Mouse (Mus musculus) MEL (cell line): ENCODE data around the gene Otos. TPM values are rescaled to one million over a fixed set of nuclear protein-coding genes. Genes with fewer than 3 reads are reported as not detected.

Source experiments
- DNase-seq: peaks from one replicate; pipeline ENCODE4 v3.0.0; 2011; ENCODE audit warnings: low read depth, low spot score
- H3K27ac ChIP-seq: 2 replicates; pipeline ENCODE4 v1.5.1; 2012; ENCODE audit warnings: low read depth, mild to moderate bottlenecking, control low read depth, low read length, moderate library complexity; ENCODE audit not compliant: control insufficient read depth
- H3K27me3 ChIP-seq, 2 experiments: fragments of 150-350 bp in 1 of 2; sonication (generic) in 1 of 2; 2 replicates each; pipeline ENCODE4 v1.6.1; 2012; ENCODE audit warnings: low read length in 2 of 2, mild to moderate bottlenecking in 2 of 2, improper control_type of control experiment in 1 of 2, moderate library complexity in 1 of 2; ENCODE audit not compliant: insufficient read depth in 2 of 2, control insufficient read depth in 1 of 2
- H3K36me3 ChIP-seq, 2 experiments: 2 replicates each; pipeline ENCODE4 v1.6.1; 2012 to 2014; ENCODE audit warnings: low read length in 2 of 2, improper control_type of control experiment in 1 of 2, inconsistent platforms in 1 of 2, mild to moderate bottlenecking in 1 of 2; ENCODE audit not compliant: insufficient read depth in 2 of 2, control insufficient read depth in 1 of 2
- H3K4me1 ChIP-seq, 2 experiments: fragments of 150-350 bp in 1 of 2; sonication (generic) in 1 of 2; 2 replicates each; pipeline ENCODE4 v1.6.1; 2012; ENCODE audit warnings: low read length in 2 of 2, improper control_type of control experiment in 1 of 2, mild to moderate bottlenecking in 1 of 2; ENCODE audit not compliant: insufficient read depth in 2 of 2, control insufficient read depth in 1 of 2
- H3K4me3 ChIP-seq, 2 experiments: fragments of 150-350 bp in 1 of 2; sonication (generic) in 1 of 2; 2 replicates each; pipeline ENCODE4 v1.5.1; 2012; ENCODE audit warnings: low read depth in 2 of 2, low read length in 2 of 2, mild to moderate bottlenecking in 2 of 2, moderate library complexity in 2 of 2, control low read depth in 1 of 2, improper control_type of control experiment in 1 of 2; ENCODE audit not compliant: control insufficient read depth in 1 of 2, insufficient read depth in 1 of 2
- H3K79me2 ChIP-seq: 2 replicates; pipeline ENCODE4 v1.6.1; 2012; ENCODE audit warnings: mild to moderate bottlenecking, low read length, moderate library complexity; ENCODE audit not compliant: control insufficient read depth, poor library complexity, insufficient read depth
- H3K9ac ChIP-seq: 2 replicates; pipeline ENCODE4 v1.6.1; 2012; ENCODE audit warnings: low read depth, mild to moderate bottlenecking, control low read depth, low read length, moderate library complexity; ENCODE audit not compliant: control insufficient read depth, poor library complexity, severe bottlenecking
- H3K9me3 ChIP-seq: fragments of 150-350 bp; sonication (generic); replicated peaks from 2 replicates; pipeline ENCODE4 v1.6.1; 2012; ENCODE audit warnings: mild to moderate bottlenecking, low read length, improper control_type of control experiment, moderate library complexity; ENCODE audit not compliant: insufficient read depth
- BHLHE40 ChIP-seq: IDR thresholded peaks from 2 replicates; pipeline ENCODE4 v1.6.1; 2012; ENCODE audit warnings: low read depth, mild to moderate bottlenecking, inconsistent platforms, low read length, improper control_type of control experiment, borderline replicate concordance
- CHD1 ChIP-seq: IDR thresholded peaks from 2 replicates; pipeline ENCODE4 v1.6.1; 2012; ENCODE audit warnings: low read depth, mild to moderate bottlenecking, inconsistent platforms, low read length, improper control_type of control experiment
- CHD2 ChIP-seq: IDR thresholded peaks from 2 replicates; pipeline ENCODE4 v1.6.1; 2011; ENCODE audit warnings: low read length, improper control_type of control experiment
- CTCF ChIP-seq, 3 experiments: IDR thresholded peaks in 2 of 3; conservative IDR thresholded peaks in 1 of 3; 2 replicates each; pipeline ENCODE4 v1.5.1; 2011 to 2012; ENCODE audit warnings: low read length in 3 of 3, low read depth in 2 of 3, mild to moderate bottlenecking in 2 of 3, improper control_type of control experiment in 1 of 3, inconsistent platforms in 1 of 3, mixed read lengths in 1 of 3, moderate library complexity in 1 of 3; ENCODE audit not compliant: control insufficient read depth in 1 of 3, insufficient read depth in 1 of 3, poor library complexity in 1 of 3, severe bottlenecking in 1 of 3
- E2F4 ChIP-seq: IDR thresholded peaks from 2 replicates; pipeline ENCODE4 v1.6.1; 2011; ENCODE audit warnings: low read depth, low read length, improper control_type of control experiment, borderline replicate concordance
- ELF1 ChIP-seq: IDR thresholded peaks from 2 replicates; pipeline ENCODE4 v1.6.1; 2014; ENCODE audit warnings: low read depth, mild to moderate bottlenecking, inconsistent platforms, low read length, improper control_type of control experiment, moderate library complexity
- ETS1 ChIP-seq: IDR thresholded peaks from 2 replicates; pipeline ENCODE4 v1.6.1; 2012; ENCODE audit warnings: low read depth, mild to moderate bottlenecking, inconsistent platforms, low read length, improper control_type of control experiment, moderate library complexity
- GABPA ChIP-seq: IDR thresholded peaks from 2 replicates; pipeline ENCODE4 v1.6.1; 2012; ENCODE audit warnings: low read depth, mild to moderate bottlenecking, inconsistent platforms, low read length, improper control_type of control experiment, moderate library complexity
- HCFC1 ChIP-seq: IDR thresholded peaks from 2 replicates; pipeline ENCODE4 v1.6.1; 2012; ENCODE audit warnings: low read depth, mild to moderate bottlenecking, inconsistent platforms, low read length, improper control_type of control experiment, moderate library complexity
- MAFK ChIP-seq: IDR thresholded peaks from 2 replicates; pipeline ENCODE4 v1.6.1; 2011; ENCODE audit warnings: low read depth, mild to moderate bottlenecking, low read length, improper control_type of control experiment, borderline replicate concordance
- MAZ ChIP-seq: IDR thresholded peaks from 2 replicates; pipeline ENCODE4 v1.6.1; 2012; ENCODE audit warnings: low read depth, mild to moderate bottlenecking, inconsistent platforms, low read length, improper control_type of control experiment
- MXI1 ChIP-seq: IDR thresholded peaks from 2 replicates; pipeline ENCODE4 v1.6.1; 2011; ENCODE audit warnings: mild to moderate bottlenecking, low read depth, low read length, improper control_type of control experiment
- MYB ChIP-seq: IDR thresholded peaks from 2 replicates; pipeline ENCODE4 v1.6.1; 2011; ENCODE audit warnings: mild to moderate bottlenecking, low read depth, low read length, improper control_type of control experiment
- POLR2AphosphoS5 ChIP-seq: IDR thresholded peaks from 2 replicates; pipeline ENCODE4 v1.6.1; 2012; ENCODE audit warnings: low read depth, borderline replicate concordance, mild to moderate bottlenecking, inconsistent platforms, low read length, moderate library complexity, mixed read lengths
- RCOR1 ChIP-seq: IDR thresholded peaks from 2 replicates; pipeline ENCODE4 v1.6.1; 2012; ENCODE audit warnings: low read depth, mild to moderate bottlenecking, inconsistent platforms, low read length, improper control_type of control experiment
- SMC3 ChIP-seq: IDR thresholded peaks from 2 replicates; pipeline ENCODE4 v1.6.1; 2011; ENCODE audit warnings: low read depth, low read length, improper control_type of control experiment
- TBP ChIP-seq: IDR thresholded peaks from 2 replicates; pipeline ENCODE4 v1.8.0; 2011; ENCODE audit warnings: low read depth, low read length, improper control_type of control experiment
- USF1 ChIP-seq: IDR thresholded peaks from 2 replicates; pipeline ENCODE4 v1.6.1; 2014; ENCODE audit warnings: low read depth, mild to moderate bottlenecking, inconsistent platforms, low read length, improper control_type of control experiment, moderate library complexity
- ZMIZ1 ChIP-seq: IDR thresholded peaks from 2 replicates; pipeline ENCODE4 v1.6.1; 2012; ENCODE audit warnings: low read depth, mild to moderate bottlenecking, inconsistent platforms, low read length, improper control_type of control experiment, moderate library complexity
- polyA plus RNA-seq, 2 experiments: library from polyadenylated mRNA; stranded (reverse) in 1 of 2; unstranded in 1 of 2; fragments of >175 nt in 1 of 2; fragments of >200 nt in 1 of 2; gene quantifications; 2 replicates each; pipeline versions ENCODE4 v1.2.1 to v1.2.4; 2012; ENCODE audit warnings: low replicate concordance in 2 of 2, low read depth in 1 of 2; ENCODE audit not compliant: insufficient read length in 2 of 2, insufficient read depth in 1 of 2, missing spikeins in 1 of 2
- total RNA-seq: library from RNA; depleted of rRNA; stranded (reverse); fragments of 300-350 nt; gene quantifications from 2 replicates; pipeline ENCODE4 v1.2.3, GENCODE M21; 2012

Otos gene
- total and polyA plus RNA-seq, 3 experiments = 1.2 to 6.3 TPM; not detected in 1

DNA sequence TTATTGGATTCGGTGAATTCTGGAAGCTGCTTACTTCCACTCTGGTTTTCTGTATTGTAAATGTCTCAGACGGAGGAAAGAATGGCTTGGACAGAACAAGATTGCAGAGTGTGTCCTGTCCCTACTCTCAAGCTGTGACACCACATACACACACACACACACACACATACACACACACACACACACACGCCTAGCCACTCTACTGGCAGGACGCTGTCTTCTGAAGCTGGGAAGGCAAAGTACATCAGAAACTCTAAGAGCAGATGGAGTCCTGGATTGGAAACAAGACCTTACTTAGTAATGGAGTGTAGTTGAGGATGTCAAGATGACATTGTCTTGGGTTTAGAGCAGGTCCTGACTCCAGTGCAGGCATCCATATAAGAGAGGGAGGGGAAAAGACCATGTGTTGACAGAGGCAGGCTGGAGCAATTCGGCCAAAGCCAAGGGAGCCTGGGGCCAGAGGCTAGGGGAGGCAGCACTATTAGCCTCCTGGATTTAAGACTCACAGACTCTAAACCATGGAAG, 24.7 kb upstream of the Otos start:
- TF ChIP-seq SMC3 (no peak), MAFK (no peak)
- Histone ChIP-seq H3K36me3 (no peaks in the 10 kb centered on the region), H3K9ac (no peak overlapping the region), H3K79me2 (no peaks in the 10 kb centered on the region), H3K27ac (no peak overlapping the region), H3K9me3 (no peaks in the 10 kb centered on the region), H3K27me3 (no peaks in the 10 kb centered on the region), H3K4me3 (no peak overlapping the region), H3K4me1 (no peaks in the 10 kb centered on the region)
- DNase-seq = no peak

DNA sequence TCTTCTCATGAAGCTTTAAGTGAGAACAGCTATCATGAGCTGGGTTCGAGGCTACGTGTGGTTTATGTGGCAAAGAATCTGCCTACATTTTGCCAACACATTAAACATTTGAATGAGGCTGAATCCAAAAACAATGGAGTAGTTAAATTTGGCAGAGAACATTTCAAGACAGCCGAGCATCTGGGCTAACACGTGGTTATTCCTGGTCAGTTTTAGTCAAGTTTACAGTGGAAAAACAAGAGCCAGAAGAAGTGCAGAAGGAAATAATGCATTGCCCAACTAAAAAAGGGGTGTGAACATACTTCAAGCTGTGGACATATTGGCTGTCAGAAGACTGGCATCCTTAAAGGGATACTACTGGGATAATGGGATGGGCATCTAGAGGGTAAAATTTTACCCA, 22.7 kb upstream of the Otos start:
- no peak for DNase-seq
- H3K4me3 ChIP-seq = no peak overlapping the region
- no peaks in the 10 kb centered on the region for H3K4me1 ChIP-seq
- H3K27ac ChIP-seq = no peak overlapping the region
- TF ChIP-seq GABPA (no peak), USF1 (no peak), RCOR1 (no peak), ZMIZ1 (no peak), MAFK (no peak), MXI1 (no peak), CHD2 (no peak), BHLHE40 (no peak), HCFC1 (no peak), ETS1 (no peak), POLR2AphosphoS5 (no peak), MYB (no peak), ELF1 (no peak), MAZ (no peak), CTCF (IDR thresholded peaks at IDR 0.05 in 2 of 3, conservative IDR thresholded peaks at IDR 0.05 in 1 of 3; ENCODE audit: control insufficient read depth in 1 of 3, insufficient read depth in 1 of 3, low read depth in 2 of 3, low read length in 3 of 3, poor library complexity in 1 of 3, severe bottlenecking in 1 of 3) (no peak), SMC3 (no peak), E2F4 (no peak), CHD1 (no peak), TBP (no peak)
- TF ChIP-seq, all 39 proteins: peak for 0
- Histone ChIP-seq H3K9me3 (no peaks in the 10 kb centered on the region), H3K36me3 (no peaks in the 10 kb centered on the region), H3K27me3 (no peaks in the 10 kb centered on the region), H3K9ac (no peak overlapping the region), H3K79me2 (no peaks in the 10 kb centered on the region)
